Mouse (Mus musculus) spleen, postnatal 4 days (tissue): ENCODE results near the gene Rfx1.

Source experiments
- DNase-seq, 2 experiments: peaks; one replicate each; pipeline ENCODE4 v3.0.0; 2022; ENCODE audit warnings: low spot score in 2 of 2

Rfx1 gene

DNA sequence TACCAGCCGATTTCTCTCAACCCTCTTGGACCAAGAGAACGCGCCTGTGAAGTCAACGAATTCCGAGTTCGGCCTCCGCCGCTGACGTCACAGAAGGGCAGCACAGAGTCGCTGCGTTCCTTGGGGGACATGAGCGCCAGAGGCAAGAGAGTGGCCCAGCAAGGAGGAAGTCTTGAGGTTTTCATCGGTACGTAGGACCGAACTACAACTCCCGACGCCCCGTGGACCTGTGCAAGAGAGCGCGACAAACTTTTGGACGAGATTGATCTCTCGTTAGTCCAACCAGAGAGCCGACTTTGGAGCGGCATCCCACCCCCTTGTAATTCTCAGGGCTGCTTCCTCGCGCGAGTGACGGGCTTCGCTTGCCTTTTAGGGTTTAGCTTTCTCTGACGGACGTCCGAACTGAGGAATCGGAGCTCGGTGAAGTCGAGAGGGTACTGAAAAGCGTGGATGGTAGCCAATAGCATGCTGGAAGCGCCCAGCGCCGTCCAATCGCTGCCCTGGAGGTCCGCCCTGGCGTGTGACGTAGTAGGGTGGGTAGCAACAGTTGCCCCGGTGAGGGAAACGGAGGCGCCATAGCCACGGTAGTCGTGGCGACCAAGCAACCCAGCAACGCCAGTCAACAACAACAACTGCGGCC lies at the start of gene Rfx1:
Gene Rfx1, plus strand, starts transcription at position 544 of the 640 bp plus-strand sequence.
- peak; percentile 97 to 98 for DNase-seq

- no peak for DNase-seq
These were observed 46.9 kb upstream of the Rfx1 start for GRCm38 (mm10) chr8:84019738-84020137.

DNA sequence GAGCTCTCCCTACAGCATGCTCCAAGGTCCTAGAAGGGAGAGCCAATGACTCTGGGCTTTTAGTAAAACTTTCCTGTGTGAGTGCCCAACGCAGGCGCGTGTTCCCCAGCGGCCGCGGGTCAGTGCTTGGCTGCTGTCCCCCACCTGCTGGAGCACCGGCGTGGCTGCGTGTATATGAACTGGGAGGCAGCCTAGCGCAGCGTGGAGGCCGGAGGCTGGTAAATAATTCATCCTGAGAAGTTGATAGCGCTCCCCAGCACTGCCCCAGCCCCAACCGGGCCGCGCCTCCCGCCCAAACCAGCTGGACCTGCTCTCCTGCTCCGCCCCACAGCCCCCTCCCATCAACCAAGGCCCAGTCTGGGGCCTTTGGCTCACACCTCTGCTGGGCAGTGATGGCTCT lies 45.5 kb upstream of the Rfx1 start, which contains the start of gene Palm3:
Gene Palm3, plus strand, starts transcription at position 376 of the 400 bp plus-strand sequence.
- DNase-seq: no peak

DNA sequence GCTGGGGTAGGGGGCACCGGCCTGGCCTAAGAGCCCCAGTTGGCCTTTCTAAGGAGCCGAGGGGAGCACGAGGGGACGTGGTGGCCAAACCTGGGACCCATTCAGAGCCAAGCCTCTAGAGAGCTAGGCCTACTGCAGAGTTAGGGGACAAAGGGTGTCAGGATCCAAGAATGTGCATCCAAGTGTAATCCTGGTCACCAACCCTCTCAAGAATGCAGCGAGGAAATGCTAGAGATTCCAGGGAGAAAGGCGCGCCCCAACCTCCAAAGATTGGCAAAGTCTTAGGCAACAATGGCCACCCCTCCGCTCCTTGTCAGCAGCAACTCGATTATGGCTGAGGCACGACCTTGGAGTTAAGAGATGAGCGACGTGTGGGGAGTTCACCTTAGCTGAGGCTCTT lies 45.1 kb upstream of the Rfx1 start:
- DNase-seq: no peak

DNA sequence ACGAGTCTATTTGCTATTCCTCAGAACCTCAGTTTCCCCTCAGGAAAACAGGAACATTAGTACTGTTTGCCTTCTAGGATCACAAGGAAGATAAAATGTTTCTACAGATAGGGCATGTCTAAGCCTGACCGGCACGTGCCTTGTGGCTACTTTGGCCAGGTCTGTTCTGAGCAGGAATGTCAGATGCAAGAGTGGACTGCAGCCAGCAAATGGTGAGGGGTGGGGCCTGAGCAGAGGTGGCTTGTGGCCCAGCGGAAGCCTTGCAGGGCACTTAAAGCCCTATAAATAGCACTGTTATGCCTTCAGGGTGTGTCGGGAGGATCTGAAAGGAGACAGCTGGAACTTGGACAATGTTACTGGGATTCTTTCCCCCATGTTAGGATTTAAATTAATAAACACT lies 43.5 kb upstream of the Rfx1 start:
- no peak for DNase-seq

DNA sequence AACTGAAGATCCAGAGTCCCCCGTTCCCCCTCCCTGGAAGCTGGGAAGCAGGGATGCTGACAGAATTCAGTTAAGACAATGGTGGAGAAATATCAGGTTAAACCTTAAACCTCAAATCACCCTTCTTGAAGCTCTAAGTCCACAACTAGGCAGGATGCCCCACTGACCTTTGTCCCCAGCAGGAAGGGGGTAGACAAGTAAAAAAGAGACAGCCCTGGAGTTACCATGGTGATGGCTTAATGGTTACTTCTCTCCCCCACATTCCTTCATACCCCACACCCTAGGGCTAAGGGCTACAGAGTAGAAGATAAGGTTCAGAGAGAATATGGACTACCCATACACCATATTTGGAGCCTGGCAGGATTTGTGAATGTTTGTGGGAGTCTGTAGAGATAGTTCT lies 43.0 kb upstream of the Rfx1 start:
- no peak for DNase-seq

GRCm38 (mm10) chr8:84024171-84024570 lies 42.5 kb upstream of the Rfx1 start:
- peak; percentile 54 to 88 for DNase-seq

GRCm38 (mm10) chr8:84025863-84026262 lies 40.8 kb upstream of the Rfx1 start:
- DNase-seq: peak; percentile 42 to 72

DNA sequence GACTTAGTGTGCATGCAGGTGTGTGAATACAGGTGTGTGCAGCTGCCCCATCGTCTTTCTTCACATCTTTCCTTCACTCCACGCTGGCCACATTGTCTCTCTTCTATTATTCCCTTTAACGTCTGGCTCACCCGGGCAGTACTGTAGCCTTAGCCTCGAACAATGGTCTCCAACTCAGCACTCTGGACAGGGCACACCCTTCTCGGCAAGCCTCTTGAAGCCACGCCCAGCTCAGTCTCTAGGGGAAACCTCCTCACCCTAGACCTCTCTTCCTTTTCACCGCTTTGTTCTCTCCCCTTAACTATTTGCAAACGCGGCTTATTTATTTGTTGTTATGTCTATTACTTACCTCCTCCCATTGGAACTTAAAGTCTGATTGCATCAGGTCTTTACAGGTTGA lies 39.2 kb upstream of the Rfx1 start:
- peak in 1 of 2 experiments; percentile 40 for DNase-seq

GRCm38 (mm10) chr8:84029272-84029671 lies 37.4 kb upstream of the Rfx1 start:
- no peak for DNase-seq

GRCm38 (mm10) chr8:84032777-84033176 lies 33.9 kb upstream of the Rfx1 start:
- no peak for DNase-seq

DNA sequence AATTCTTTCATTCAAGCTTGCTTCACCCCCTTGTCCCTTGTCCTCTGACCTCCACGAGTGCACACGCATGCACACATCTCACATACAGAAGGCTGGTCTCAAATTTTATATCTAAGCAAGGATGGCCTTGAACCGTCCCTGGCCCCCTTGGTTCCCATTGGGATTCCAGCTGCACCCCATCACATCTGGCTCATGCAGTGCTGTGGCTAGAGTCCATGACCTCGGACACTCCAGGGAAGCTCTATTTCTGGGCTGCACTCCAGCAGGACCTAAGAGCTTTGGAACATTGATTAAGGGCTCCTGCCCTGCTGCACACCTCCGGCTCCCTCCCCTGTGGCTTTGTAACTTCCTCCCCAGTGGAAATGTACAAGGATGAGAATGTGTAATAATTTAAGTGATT lies 28.6 kb upstream of the Rfx1 start:
- DNase-seq: no peak

DNA sequence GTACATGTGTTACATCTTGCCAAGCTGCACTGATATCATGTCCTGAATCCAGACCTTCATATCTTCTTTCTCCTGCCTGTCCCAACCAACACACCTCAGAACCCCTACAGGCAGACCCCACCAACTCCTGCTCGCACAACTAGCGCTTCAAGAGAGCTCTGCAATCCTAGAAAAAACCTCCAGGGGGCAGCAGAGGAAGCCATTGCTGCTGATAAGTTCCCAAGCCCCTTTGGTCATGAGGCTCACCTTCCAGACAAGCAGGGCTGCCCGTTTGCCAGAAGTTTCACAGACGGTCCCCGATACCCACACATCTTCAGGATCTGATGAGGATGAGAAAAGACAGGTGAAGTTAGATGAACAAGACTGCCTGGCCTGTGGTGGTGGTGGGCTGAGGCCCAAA lies 27.6 kb upstream of the Rfx1 start:
- peak; percentile 69 to 87 for DNase-seq

GRCm38 (mm10) chr8:84042066-84042947 lies 24.3 kb upstream of the Rfx1 start, which contains the start of gene Il27ra:
Gene Il27ra (minus strand): TSS chr8:84042589.
- peak; percentile 49 to 78 for DNase-seq

DNA sequence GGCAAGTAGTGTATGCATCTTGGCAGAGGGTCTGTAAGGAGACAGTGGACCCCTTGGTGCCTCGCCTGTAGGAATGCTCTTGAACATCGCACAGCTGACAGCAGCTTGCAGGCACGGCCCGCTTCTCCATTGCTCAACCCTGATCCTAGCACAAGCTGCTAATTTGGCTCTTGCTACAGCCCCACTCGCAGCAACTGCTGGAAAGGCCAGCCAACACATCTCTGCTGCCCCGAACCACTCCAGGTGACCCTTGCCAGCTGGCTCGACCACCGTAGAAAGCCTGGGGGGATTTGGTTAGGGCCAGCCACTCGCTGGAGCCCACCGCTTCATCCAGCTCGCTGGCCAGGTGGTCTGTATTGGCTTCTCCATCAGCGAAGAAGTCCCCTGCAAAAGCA lies 23.7 kb upstream of the Rfx1 start:
- DNase-seq: no peak

DNA sequence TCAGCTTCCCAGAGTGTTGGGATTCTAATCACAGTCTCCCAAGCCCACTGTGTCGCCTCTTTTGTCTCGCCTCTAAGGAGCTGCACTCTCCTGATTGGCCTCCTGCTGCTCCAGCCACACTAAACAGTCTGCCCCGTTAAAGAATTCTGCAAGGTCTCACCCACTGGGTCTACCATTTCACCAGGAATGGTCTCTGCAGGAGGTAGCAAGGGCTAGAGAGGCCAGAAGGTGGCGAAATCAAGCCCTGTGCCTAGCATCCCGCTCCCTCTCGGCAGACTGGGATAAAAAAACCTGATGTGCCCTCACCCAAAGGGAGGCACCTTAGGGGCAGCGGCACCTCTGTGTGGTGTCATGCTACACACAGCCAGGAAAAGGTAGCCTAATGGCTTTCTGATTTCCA lies 22.5 kb upstream of the Rfx1 start:
- DNase-seq: no peak

DNA sequence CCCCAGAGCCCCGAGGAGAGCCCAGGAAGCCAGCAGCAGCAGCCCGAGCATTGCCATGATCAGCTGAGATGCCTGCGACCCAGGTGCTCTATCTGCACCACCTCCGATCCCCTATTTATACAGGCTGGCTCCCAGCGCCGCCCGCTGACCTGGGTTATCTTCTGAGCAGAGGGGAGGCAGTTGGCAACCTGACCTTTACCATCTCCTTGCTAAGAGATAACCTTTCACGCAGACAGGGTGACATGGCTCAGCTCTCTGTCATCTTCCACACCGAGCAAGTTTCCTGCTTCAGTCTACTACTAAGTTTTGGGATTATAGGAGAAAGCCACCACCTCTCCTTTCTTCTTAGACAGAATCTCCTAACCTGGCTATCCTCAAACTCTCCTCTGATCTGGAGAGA lies 21.7 kb upstream of the Rfx1 start, which contains the start of gene Rln3:
Gene Rln3, minus strand, starts transcription at position 101 of the 400 bp plus-strand sequence.
- DNase-seq: no peak

- DNase-seq: no peak
These were observed 20.1 kb upstream of the Rfx1 start for GRCm38 (mm10) chr8:84046505-84046904.

- DNase-seq: no peak
These were observed 18.5 kb upstream of the Rfx1 start for GRCm38 (mm10) chr8:84048171-84048570.

DNA sequence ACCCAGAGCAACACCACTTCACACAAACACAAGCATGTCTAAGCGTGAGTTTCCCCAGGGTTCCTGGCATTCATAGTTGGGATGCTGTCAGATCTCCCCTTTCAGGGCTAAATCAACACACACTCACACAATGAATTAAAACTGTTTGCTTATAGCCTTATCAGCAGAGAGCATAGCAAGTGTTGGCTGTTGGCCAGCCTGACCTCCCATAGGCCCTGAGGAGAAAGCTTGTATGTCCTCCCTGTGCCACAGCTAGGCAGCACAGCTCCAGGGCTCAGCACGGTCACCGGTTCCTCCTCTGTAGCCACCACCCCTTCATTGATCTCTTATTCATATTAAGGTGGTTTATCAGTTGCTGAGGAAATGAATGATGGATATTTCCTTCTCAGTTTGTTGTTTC lies 13.9 kb upstream of the Rfx1 start:
- DNase-seq: peak in 1 of 2 experiments; percentile 53

- DNase-seq: no peak
These were observed 13.4 kb upstream of the Rfx1 start for GRCm38 (mm10) chr8:84053229-84053628.

- DNase-seq: no peak
These were observed 8.8 kb upstream of the Rfx1 start for GRCm38 (mm10) chr8:84057827-84058226.

DNA sequence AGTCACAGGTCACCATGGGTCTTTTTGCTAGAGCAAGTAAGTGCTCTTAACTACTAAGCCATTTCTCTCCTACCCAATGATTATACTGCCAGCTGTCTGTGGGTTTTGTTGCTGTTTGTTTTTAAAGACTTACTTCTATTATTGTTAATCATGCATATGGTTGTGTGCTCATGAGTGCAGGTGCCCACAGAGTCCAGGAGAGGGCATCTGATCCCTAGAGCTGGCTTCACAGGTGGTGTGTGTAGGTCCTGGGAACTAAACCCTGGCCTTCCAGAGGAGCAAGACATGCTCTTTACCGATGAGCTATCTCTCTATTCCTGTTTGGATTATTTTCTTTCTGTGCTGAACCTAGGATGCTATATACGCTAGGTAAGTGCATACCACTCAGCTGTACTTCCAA lies 7.4 kb upstream of the Rfx1 start:
- DNase-seq: no peak
